Mouse (Mus musculus) heart, postnatal 0 days (tissue): ENCODE results near the gene Ntpcr.

Source experiments
- CTCF ChIP-seq: IDR thresholded peaks from 2 replicates; pipeline ENCODE4 v1.5.1; 2016; ENCODE audit warnings: antibody characterized with exemption, control low read depth, low read depth
- EP300 ChIP-seq: IDR thresholded peaks from 2 replicates; pipeline ENCODE4 v1.6.1; 2016; ENCODE audit warnings: antibody characterized with exemption, low read depth

DNA sequence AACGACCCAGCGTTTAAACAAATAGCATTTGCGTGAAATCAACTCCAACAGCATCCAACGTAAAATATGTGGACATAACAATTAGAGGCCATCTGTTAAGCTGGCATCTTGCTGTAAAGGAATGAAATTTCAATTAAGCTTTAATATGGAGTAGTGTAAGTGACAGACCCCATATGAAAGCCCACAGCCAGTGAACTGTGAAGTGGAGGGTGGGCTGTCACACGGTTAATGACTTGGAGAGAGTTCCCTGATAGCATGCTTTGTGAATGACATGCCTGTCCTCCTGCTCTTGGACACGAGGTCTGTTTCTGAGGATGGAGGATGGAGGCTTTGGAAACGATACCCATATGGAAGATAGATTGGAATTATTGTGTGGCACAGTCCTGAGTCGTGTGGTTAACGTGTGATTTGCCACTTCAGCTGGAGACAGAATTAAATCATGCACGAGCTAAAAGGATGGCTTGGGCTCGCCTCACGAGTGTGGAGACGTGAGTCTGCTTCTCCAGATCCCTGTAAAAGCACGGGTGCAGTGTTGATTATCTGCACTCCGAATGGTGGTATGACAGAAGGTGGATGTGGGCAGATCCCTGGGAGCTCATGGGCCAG is 26.8 kb upstream of the Ntpcr start:
- no peak for TF ChIP-seq CTCF
- TF ChIP-seq EP300 = no peak
